Mouse (Mus musculus) myocyte (in vitro differentiated cells): ENCODE results near the gene Akt1.

Source experiments
- E2F4 ChIP-seq: IDR thresholded peaks from one replicate; pipeline ENCODE4 v1.6.1; 2011; ENCODE audit warnings: mild to moderate bottlenecking, control low read depth, moderate library complexity; ENCODE audit not compliant: insufficient read depth
- MAX ChIP-seq: IDR thresholded peaks from one replicate; pipeline ENCODE4 v1.6.1; 2011; ENCODE audit warnings: low read depth, mild to moderate bottlenecking, control low read depth
- POLR2A ChIP-seq: IDR thresholded peaks from one replicate; pipeline ENCODE4 v1.6.1; 2011; ENCODE audit warnings: low read depth, mild to moderate bottlenecking, control low read depth, moderate library complexity; ENCODE audit not compliant: insufficient read length
- POLR2AphosphoS2 ChIP-seq: IDR thresholded peaks from one replicate; pipeline ENCODE4 v1.6.1; 2011; ENCODE audit warnings: low read depth, control low read depth; ENCODE audit not compliant: insufficient read length
- REST ChIP-seq: IDR thresholded peaks from one replicate; pipeline ENCODE4 v1.6.1; 2011; ENCODE audit warnings: mild to moderate bottlenecking, control low read depth, moderate library complexity; ENCODE audit not compliant: insufficient read depth, insufficient read length
- TCF12 ChIP-seq: IDR thresholded peaks from one replicate; pipeline ENCODE4 v1.6.1; 2011; ENCODE audit warnings: mild to moderate bottlenecking, control low read depth; ENCODE audit not compliant: poor library complexity, insufficient read depth, severe bottlenecking

DNA sequence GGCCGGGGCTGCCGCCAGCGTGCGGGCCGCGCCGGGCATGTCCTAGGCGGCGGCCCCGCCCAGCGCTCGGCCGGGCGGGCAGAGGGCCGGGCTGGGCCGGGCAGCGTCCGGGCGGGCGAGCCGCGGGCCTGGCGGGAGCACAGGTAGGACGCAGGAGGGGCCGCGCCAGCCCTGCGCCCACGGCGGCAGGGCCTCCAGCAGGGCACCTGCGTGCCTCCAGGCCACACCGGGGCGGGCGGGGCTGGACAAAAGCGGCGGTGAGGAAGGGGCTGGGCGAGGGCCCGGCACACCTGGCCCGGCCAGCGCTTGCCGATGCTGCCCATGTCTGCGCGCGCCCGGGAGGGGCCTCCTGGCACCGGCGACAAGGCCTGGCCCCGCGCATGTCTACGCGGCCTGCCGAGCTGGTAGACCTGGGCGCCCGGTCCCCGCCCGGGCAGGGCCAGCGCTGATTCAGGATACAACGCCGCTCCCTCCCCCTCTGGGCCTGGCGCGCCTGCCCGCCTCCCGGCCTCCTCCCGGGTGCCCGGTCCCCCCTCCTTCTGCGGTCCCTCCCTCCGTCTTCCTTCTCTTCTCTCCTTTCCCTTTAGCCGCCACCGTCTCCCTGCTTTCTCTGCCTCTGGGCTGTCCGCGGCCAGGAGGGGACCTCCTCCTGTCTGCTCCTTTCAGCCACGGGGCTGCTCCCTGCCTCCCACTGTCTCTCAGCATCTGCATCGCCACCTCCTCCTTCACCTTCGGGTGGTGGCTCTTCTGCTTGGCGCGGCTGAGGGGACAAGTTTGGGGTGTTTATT, 47.8 kb upstream of the Akt1 start:
- TF ChIP-seq E2F4: no peak
- TF ChIP-seq POLR2A: no peak
- no peak for TF ChIP-seq MAX
- no peak for TF ChIP-seq TCF12
- peak; percentile 46 for TF ChIP-seq POLR2AphosphoS2
- no peak for TF ChIP-seq REST
